Mouse (Mus musculus): ENCODE data around the gene Mapkapk2. TPM values are rescaled to one million over a fixed set of nuclear protein-coding genes. Genes with fewer than 3 reads are reported as not detected.

The Mapkapk2 gene
- total RNA-seq, 1 experiment from 2014 or later, result 205 TPM

GRCm38 (mm10) chr1:131116430-131117011 lies 18.9 kb upstream of the Mapkapk2 start:
- no peak for ATAC-seq (replicated peaks; ENCODE audit: insufficient number of reproducible peaks, low FRiP score, low TSS enrichment, poor library complexity, severe bottlenecking)

DNA sequence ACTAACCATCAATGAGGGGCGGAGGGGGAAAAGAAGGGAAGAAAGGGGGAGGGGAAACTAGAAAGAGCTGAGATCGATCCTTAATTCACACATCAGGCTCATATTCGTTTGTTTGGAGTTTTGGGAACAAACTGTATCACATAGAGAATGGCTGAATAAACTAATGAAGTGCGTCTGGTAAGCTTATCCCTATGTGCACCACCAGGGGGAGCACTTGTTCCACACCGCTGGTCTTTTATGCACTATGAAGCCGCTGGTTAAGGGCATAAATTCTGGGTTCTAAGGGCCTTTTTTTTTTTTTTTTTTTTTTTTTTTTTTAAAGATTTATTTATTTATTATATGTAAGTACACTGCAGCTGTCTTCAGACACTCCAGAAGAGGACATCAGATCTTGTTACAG lies 18.3 kb upstream of the Mapkapk2 start:
- ATAC-seq (replicated peaks; ENCODE audit: insufficient number of reproducible peaks, low FRiP score, low TSS enrichment, poor library complexity, severe bottlenecking), result peak; percentile 72

DNA sequence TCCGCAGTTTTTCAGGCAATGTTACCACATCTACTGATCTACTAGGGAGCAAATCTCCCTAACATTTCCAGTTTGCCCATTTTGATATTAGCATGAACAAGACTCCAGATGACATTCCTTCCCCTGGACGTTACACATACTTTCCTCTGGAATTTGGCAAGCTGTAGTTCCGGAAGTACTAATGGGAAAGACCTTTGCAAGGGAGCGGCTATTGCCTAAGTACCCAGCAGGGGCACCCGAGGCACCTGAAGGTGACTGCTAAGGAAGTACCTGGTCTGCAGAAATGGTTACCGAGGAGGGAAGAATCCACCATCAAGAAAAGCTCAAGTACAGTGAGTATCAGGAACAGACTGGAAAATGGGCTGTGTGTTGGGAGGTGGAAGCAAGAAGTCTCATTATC lies 14.9 kb upstream of the Mapkapk2 start:
- no peak for ATAC-seq (replicated peaks; ENCODE audit: insufficient number of reproducible peaks, low FRiP score, low TSS enrichment, poor library complexity, severe bottlenecking)

DNA sequence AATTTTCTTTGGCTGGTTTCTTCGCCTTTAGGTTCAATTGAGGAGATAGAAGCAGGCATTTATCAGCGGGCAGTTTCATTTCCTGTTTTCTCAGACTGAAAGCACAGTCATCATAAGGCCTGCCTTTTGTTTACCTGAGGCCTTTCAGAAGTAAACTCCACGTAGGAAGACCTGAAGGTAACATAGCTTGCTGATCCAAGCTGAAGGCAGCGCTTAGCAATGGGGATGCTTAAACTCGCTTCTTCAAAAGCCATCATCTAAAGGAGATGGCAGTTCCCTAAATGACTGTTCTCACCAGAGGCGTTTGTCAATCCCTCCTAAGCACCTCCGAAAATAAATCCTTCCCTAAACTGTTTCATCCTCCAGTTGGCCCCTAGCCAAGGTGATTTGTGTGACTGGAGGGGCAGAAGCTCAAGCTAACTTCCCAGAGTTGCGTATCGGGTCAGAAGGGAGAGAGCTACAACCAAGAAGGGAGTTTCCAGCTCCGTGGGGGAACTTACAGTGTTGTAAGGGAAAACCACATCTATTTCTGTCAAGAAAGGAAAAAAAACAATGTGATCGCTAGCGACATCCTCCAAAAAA lies 13.0 kb upstream of the Mapkapk2 start:
- ATAC-seq (replicated peaks; ENCODE audit: insufficient number of reproducible peaks, low FRiP score, low TSS enrichment, poor library complexity, severe bottlenecking), result peak; percentile 83

- ATAC-seq (replicated peaks; ENCODE audit: insufficient number of reproducible peaks, low FRiP score, low TSS enrichment, poor library complexity, severe bottlenecking), result no peak
Observed at GRCm38 (mm10) chr1:131107575-131108308, 10.1 kb upstream of the Mapkapk2 start.

- peak; percentile 80 for ATAC-seq (replicated peaks; ENCODE audit: insufficient number of reproducible peaks, low FRiP score, low TSS enrichment, poor library complexity, severe bottlenecking)
Observed at GRCm38 (mm10) chr1:131103776-131104424, 6.3 kb upstream of the Mapkapk2 start.

- no peak for ATAC-seq (replicated peaks; ENCODE audit: insufficient number of reproducible peaks, low FRiP score, low TSS enrichment, poor library complexity, severe bottlenecking)
Observed at GRCm38 (mm10) chr1:131100808-131101207, 3.2 kb upstream of the Mapkapk2 start.

GRCm38 (mm10) chr1:131096803-131097699 lies 575 bp downstream of the Mapkapk2 start:
- ATAC-seq (replicated peaks; ENCODE audit: insufficient number of reproducible peaks, low FRiP score, low TSS enrichment, poor library complexity, severe bottlenecking), result peak; percentile 70

DNA sequence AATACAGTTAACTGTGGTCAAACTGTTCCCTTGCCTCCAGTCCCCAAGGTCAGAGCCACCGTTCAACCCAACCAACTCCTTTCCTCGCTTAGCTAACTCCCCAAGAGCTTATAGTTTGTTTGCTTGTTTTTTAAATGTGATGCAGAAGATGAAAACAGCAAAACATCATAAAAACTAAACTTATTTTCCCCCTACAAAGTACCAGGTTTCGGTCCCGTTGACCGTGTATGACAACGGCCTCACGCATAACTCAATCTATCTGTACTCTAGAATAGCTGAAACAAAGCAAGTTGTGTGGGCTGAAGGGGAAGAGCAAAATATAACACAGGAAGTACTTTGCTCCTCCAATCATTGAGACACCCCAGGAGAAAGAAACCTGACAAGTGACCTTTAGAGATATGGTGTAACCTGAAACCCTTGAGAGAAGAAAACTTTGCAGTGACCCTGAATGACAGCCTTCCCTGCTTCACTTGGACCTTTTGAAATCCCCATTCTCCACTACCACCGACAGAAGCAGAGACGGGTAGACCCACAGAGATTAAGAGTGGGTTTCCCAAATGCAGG lies 1.4 kb downstream of the Mapkapk2 start:
- peak; percentile 21 for ATAC-seq (replicated peaks; ENCODE audit: insufficient number of reproducible peaks, low FRiP score, low TSS enrichment, poor library complexity, severe bottlenecking)

- ATAC-seq (replicated peaks; ENCODE audit: insufficient number of reproducible peaks, low FRiP score, low TSS enrichment, poor library complexity, severe bottlenecking), result no peak
Observed at GRCm38 (mm10) chr1:131095574-131095973, 2.1 kb downstream of the Mapkapk2 start.

DNA sequence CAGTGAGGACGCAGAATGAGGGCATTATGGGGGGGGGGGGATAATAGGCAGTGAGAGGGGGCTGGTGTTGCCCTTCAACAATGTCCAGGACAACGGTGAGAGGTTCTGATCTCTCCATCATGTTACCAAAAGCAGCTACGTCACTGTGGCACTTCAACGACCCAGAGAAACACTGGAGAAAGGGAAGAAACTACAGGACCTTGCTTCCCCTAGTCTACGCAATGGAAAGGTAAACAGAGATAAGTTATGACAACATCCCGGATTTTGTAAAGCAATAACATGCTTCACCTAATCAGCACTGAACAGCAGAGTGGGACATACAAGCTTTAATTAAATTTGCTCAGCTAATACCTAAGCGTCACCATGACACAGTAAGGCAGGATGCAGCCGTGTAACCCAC lies 3.7 kb downstream of the Mapkapk2 start:
- no peak for ATAC-seq (replicated peaks; ENCODE audit: insufficient number of reproducible peaks, low FRiP score, low TSS enrichment, poor library complexity, severe bottlenecking)

- ATAC-seq (replicated peaks; ENCODE audit: insufficient number of reproducible peaks, low FRiP score, low TSS enrichment, poor library complexity, severe bottlenecking), result no peak
Observed at GRCm38 (mm10) chr1:131092846-131093245, 4.8 kb downstream of the Mapkapk2 start.

- ATAC-seq (replicated peaks; ENCODE audit: insufficient number of reproducible peaks, low FRiP score, low TSS enrichment, poor library complexity, severe bottlenecking), result peak; percentile 42
Observed at GRCm38 (mm10) chr1:131092173-131092572, 5.5 kb downstream of the Mapkapk2 start.

DNA sequence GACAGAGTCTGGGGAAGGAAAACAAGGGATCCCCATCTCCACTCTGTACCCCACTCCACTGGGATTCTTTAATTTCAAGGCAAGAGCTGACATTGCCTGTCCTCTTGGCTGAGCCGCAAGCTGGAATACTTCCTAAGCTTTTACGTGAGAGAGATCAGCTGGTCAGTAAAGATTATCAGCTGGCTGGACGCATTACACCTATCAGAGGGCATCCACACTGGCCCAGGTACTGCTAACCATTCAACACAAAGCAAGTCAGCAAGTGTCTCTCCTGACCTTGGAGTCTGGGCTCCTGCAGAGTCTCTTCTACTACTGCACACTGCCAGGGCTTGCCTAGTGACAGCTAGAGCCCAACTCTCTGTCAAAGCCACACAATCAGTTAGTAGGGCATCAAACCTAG lies 6.1 kb downstream of the Mapkapk2 start:
- no peak for ATAC-seq (replicated peaks; ENCODE audit: insufficient number of reproducible peaks, low FRiP score, low TSS enrichment, poor library complexity, severe bottlenecking)

- ATAC-seq (replicated peaks; ENCODE audit: insufficient number of reproducible peaks, low FRiP score, low TSS enrichment, poor library complexity, severe bottlenecking), result no peak
Observed at GRCm38 (mm10) chr1:131090877-131091276, 6.7 kb downstream of the Mapkapk2 start.

GRCm38 (mm10) chr1:131090261-131090660 lies 7.4 kb downstream of the Mapkapk2 start:
- peak; percentile 36 for ATAC-seq (replicated peaks; ENCODE audit: insufficient number of reproducible peaks, low FRiP score, low TSS enrichment, poor library complexity, severe bottlenecking)

- peak; percentile 55 for ATAC-seq (replicated peaks; ENCODE audit: insufficient number of reproducible peaks, low FRiP score, low TSS enrichment, poor library complexity, severe bottlenecking)
Observed at GRCm38 (mm10) chr1:131089525-131090127, 8.0 kb downstream of the Mapkapk2 start.

DNA sequence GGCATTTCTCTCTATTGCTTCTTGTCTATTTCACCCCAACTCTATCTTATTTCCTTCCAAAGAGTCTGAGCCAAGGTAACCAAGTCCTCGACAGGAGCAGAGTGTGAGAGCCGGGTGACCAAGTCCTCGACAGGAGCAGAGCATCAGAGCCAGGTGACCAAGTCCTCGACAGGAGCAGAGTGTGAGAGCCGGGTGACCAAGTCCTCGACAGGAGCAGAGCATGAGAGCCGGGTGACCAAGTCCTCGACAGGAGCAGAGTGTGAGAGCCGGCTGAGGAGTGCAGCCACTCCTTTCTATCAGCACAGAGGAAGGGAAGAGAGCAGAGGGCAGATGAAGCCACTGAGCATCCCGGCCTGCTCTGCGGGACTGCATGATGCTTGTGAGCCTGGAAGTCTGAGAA lies 9.1 kb downstream of the Mapkapk2 start:
- ATAC-seq (replicated peaks; ENCODE audit: insufficient number of reproducible peaks, low FRiP score, low TSS enrichment, poor library complexity, severe bottlenecking), result no peak

Data from monocyte, adult 5-6 weeks (primary cell).